Mouse (Mus musculus) thymus, postnatal 36 days (tissue): ENCODE data around the gene L3mbtl4.

Source experiments
- DNase-seq, 2 experiments: peaks; one replicate each; pipeline ENCODE4 v3.0.0; 2022; ENCODE audit warnings: mixed read lengths in 2 of 2

Gene L3mbtl4

DNA sequence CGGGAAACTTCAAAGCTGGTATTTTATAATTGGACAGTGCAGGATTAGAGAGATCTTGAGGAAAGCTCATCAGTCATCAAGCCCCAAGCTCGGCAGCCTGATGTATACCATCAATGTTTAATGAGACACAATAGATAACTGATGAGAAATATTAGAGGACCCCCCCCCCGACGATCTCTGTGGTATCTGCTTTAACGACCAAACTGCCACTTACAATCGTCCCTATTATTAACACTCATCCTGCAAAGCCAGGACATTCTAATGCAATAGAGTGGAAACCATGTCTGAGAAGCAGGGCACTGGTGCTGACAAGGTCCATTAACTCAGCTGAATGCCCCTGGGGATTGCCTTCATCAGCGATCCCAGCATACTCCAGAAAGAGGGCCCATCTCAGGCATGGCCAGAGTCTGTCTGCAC lies 398.5 kb downstream of the L3mbtl4 start:
- DNase-seq: no peak

DNA sequence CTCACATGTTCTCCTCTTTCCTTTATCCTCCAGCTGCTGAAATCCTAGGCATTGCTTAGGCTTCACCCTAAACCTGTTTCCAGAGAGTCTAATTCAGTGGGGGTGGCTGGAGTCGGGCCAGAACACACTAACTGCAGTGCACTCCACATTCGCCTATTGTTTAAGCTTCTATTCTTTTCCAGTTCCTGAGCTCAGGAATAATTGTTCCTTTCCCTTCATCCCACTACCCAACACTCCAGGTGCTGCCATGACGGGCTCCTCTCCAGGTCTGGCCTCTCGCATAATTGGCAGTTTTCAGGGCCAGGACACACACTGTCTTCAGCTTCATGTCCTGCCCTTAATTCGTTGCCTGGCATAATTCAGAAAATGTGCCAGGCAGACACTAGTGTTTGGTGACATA lies 437.1 kb downstream of the L3mbtl4 start:
- no peak for DNase-seq

- DNase-seq: no peak
Measured at GRCm38 (mm10) chr17:68711350-68711749, 437.8 kb downstream of the L3mbtl4 start.

DNA sequence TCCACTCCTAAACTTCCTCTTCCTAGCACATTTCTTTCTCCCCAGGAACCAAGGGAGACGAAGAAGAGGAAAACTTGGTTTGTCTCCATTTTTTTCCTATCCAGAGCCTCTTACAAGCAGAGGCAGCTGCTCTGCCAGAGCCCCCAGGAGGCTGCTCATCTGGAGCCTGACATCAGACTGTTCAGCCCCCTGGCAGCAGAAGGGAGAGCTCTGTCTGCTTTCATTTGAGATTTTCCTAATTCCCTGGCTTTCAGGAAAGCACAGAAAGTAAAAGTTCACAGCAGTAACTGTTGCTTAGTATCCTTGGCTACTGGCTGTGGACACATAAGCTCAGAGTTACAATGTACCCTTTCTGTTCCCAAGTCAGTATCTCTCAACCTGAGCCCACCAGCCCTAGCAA lies 474.7 kb downstream of the L3mbtl4 start:
- no peak for DNase-seq

GRCm38 (mm10) chr17:68750513-68750912 lies 476.9 kb downstream of the L3mbtl4 start:
- DNase-seq: no peak

GRCm38 (mm10) chr17:68753112-68753511 lies 479.5 kb downstream of the L3mbtl4 start:
- DNase-seq: no peak

DNA sequence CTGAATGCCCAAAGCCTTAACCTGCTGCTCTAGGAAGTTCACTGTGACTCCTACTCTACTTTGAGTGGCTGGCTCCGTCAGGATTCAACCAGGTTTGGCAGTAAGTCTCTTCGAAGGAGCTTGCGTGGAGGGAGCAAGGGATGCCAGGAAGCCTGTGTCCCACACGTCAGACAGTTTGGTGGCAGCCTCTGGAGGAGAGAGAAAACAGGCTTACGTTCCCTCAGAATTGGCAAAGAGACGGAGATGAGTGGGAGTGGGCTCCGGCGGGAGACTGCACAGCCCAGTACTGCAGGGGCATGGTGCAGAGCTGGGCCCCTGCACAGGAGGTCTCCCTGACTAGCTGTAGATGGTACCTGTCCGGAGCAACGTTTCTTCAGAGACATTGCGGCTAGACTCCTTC lies 481.2 kb downstream of the L3mbtl4 start:
- no peak for DNase-seq

GRCm38 (mm10) chr17:68758428-68758827 lies 484.8 kb downstream of the L3mbtl4 start:
- no peak for DNase-seq

- DNase-seq: no peak
Measured at GRCm38 (mm10) chr17:68758936-68759335, 485.3 kb downstream of the L3mbtl4 start.

DNA sequence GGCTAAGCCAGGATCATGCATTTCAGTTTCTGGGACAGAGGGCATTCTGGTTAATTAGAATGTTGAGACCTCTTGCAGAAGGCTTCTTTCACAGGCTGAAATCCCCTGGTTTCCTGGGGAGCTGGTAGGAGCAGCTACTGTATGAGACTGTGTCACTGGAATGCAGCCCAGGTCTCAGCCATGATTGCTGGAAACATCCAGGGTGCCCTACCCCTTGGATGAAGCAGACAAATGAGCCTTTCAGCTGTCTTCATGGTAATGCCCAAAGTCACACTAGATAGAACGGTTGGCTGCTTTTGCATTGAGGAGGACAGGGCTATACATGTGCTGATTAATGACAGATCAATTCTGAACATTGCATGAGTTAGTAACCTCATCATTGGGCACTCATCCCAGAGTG lies 486.4 kb downstream of the L3mbtl4 start:
- DNase-seq: no peak

GRCm38 (mm10) chr17:68764329-68764880 lies 490.8 kb downstream of the L3mbtl4 start:
- no peak for DNase-seq

GRCm38 (mm10) chr17:68769561-68769960 lies 496.0 kb downstream of the L3mbtl4 start:
- no peak for DNase-seq

DNA sequence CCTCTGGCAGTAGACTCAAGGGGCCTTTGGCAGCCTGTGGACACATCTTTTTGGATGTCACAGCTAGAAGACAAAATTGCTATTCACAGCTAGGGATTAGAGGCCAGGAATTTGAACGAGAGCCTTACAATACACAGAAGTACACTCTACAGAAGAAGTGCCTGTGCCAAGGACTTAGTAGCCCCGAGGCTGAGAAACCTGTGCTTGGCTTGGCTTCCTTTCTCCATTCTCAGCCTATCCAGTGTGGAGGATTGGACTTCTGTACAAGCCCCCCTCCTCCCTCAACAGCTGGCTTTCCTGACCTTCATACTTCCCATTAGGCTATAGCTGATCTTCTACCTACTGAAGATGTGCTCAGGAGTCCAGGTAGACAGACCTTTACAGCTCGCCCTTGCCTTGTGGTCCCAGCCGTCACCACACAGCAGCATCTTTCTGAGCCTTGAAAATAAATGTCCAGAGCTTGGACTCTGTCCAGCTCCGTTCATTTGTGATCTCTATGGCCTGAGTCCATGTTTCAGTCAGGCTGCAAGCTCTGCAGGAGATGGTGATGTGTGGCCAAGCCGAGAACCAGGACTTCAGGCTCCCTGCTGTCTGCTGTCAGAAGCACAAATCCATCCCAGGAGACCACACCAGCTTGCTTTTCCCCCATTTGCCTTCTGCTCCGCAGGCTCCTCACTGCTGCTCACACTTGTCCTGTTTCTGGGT lies 497.6 kb downstream of the L3mbtl4 start:
- DNase-seq: no peak

DNA sequence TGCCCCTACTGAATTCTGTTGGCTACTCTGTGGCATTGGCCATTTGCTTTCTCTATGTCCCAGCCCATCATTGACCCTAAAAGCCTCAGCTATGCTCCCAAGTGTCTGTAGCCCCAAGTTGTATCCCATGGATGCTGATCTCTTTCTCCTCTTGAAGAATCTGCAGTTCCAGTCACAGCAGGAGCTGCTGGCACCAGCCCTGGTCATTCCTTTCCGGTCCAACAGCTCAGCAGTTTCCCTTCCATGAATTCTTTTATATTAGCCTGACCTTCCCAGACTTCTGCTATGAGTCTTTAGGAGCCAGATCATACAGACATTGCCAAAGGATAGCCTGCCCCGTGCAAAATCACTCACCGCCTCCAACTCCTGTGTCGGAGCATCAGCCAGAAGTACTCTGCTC lies 520.1 kb downstream of the L3mbtl4 start:
- no peak for DNase-seq

GRCm38 (mm10) chr17:68826323-68826722 lies 552.7 kb downstream of the L3mbtl4 start, which contains the start of gene Tmem200c:
Tmem200c (plus strand) TSS chr17:68826623.
- DNase-seq: no peak
